Mouse (Mus musculus) olfactory bulb, adult 2 months (tissue): ENCODE data around the gene Tomm34. TPM values are rescaled to one million over a fixed set of nuclear protein-coding genes. Genes with fewer than 3 reads are reported as not detected.

ENCODE experiments used
- H3K27ac ChIP-seq: fragments of 200-500 bp; 2 replicates; pipeline ENCODE4 v1.5.1; 2012; ENCODE audit warnings: low read depth, low read length; ENCODE audit not compliant: insufficient read depth
- H3K4me1 ChIP-seq: fragments of 200-500 bp; 2 replicates; pipeline ENCODE4 v1.6.1; 2012; ENCODE audit warnings: low read length; ENCODE audit not compliant: control insufficient read depth, insufficient read depth
- H3K4me3 ChIP-seq: fragments of 200-500 bp; 2 replicates; pipeline ENCODE4 v1.5.1; 2012; ENCODE audit warnings: mild to moderate bottlenecking, low read depth, low read length, moderate library complexity; ENCODE audit not compliant: insufficient read depth
- CTCF ChIP-seq: fragments of 200-500 bp; IDR thresholded peaks from 2 replicates; pipeline ENCODE4 v1.5.1; 2012; ENCODE audit warnings: low read depth, mild to moderate bottlenecking, low read length, moderate library complexity; ENCODE audit not compliant: insufficient read depth
- POLR2A ChIP-seq: fragments of 200-500 bp; IDR thresholded peaks from 2 replicates; pipeline ENCODE4 v1.6.1; 2012; ENCODE audit warnings: mild to moderate bottlenecking, low read depth, low read length, moderate library complexity; ENCODE audit not compliant: insufficient read depth
- WGBS: fragments of 180-500 bp; shearing (Covaris S2); methylation state at CpG from one replicate; pipeline ENCODE4 v1.1.7; 2018; 5-methylcytosine and 5-hydroxymethylcytosine counted together
- polyA plus RNA-seq: library from polyadenylated mRNA; stranded (reverse); fragments of >200 nt; gene quantifications from 2 replicates; pipeline ENCODE4 v1.2.4, GENCODE M21; 2012; ENCODE audit warnings: low replicate concordance; ENCODE audit not compliant: missing spikeins, insufficient read depth, insufficient read length

Tomm34 gene
- polyA plus RNA-seq, 1 experiment = not detected

DNA sequence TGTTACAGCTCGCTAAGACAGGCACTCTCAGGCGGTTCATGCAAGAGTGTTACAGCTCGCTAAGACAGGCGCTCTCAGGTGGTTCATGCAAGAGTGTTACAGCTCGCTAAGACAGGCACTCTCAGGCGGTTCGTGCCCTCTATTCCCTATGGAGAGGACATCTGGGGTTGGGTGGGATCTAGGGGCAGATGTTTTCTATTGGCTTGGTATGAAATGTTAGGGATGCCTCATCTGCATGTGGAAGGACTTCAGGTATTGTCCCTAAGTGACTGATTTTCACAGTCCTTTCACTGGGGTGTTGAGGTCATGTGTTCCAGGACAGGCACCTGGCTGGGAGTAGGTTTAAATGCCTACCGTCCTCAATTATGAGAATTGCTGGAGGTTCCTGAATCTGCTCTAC, 63.4 kb downstream of the Tomm34 start:
- 93% methylated on average over 8 of the region's 8 CpGs for WGBS
- H3K27ac ChIP-seq = no peak overlapping the region
- no peak overlapping the region for H3K4me3 ChIP-seq
- TF ChIP-seq POLR2A (no peak), CTCF (no peak)
- H3K4me1 ChIP-seq = peaks cover 21% of the 10 kb centered on the region

DNA sequence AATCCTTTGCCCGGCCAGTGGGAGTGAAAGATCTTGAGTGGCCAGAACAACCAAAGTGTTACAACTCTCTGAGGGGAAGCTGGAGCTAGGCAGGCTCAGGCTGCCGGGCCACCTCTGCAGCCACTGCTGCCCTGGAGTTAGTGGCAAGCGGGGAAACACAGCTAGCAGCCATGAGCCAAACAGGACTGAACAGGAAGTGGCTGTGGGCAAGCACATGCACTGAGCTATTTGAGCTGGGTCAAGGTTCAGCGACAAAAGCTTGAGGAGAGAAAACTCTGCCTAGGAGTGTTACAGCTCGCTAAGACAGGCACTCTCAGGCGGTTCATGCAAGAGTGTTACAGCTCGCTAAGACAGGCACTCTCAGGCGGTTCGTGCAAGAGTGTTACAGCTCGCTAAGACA, 64.0 kb downstream of the Tomm34 start:
- WGBS = 87% methylated on average over 10 of the region's 10 CpGs
- TF ChIP-seq CTCF (no peak), POLR2A (no peak)
- H3K4me1 ChIP-seq = peaks cover 21% of the 10 kb centered on the region
- H3K4me3 ChIP-seq = no peak overlapping the region
- H3K27ac ChIP-seq = no peak overlapping the region

DNA sequence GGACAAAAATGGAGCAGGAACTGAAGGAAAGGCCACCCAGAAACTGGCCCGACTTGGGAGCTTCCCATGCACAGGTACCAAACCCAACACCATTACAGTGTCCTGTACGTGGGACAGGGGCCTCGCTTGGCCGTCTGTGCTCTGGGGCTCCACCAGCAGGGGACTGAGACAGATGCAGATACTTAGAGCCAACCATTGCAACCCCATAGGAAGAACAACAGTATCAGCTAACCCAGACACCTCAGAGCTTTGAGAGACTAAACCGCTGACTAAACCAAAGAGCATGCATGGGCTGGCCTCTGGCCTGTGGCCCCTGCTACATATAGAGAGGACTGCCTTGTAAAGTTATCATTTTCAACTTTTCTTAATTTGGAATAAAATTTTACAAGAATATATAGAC, 66.5 kb downstream of the Tomm34 start:
- 75% methylated on average over 5 of the region's 5 CpGs for WGBS

More for the DNA sequence above, 66.5 kb downstream of the Tomm34 start:
- no peak overlapping the region for H3K4me3 ChIP-seq
- peaks cover 22% of the 10 kb centered on the region for H3K4me1 ChIP-seq
- TF ChIP-seq POLR2A (no peak), CTCF (no peak)
- no peak overlapping the region for H3K27ac ChIP-seq

Other genes with a start within 250 kb of the Tomm34 start
- gene Kcnk15, start 217.5 kb downstream of the Tomm34 start, polyA plus RNA-seq = not detected in 2 replicates
- not detected in 2 replicates for gene Rims4, start 152.5 kb downstream of the Tomm34 start, polyA plus RNA-seq
- gene Ywhab, start 76.2 kb downstream of the Tomm34 start, polyA plus RNA-seq = 463 TPM in 1 of 2 replicates, not detected in the other
- not detected in 2 replicates for gene Pabpc1l, start 45.7 kb downstream of the Tomm34 start, polyA plus RNA-seq
- gene Stk4, start 847 bp downstream of the Tomm34 start, polyA plus RNA-seq = 150 TPM in 1 of 2 replicates, not detected in the other
- gene Kcns1, start 99.9 kb upstream of the Tomm34 start, polyA plus RNA-seq = not detected in 2 replicates
- not detected in 2 replicates for gene Wfdc5, start 111.6 kb upstream of the Tomm34 start, polyA plus RNA-seq
- gene Wfdc12, start 119.4 kb upstream of the Tomm34 start, polyA plus RNA-seq = not detected in 2 replicates
- not detected in 2 replicates for gene Wfdc15a, start 129.0 kb upstream of the Tomm34 start, polyA plus RNA-seq
- gene Wfdc15b, start 150.5 kb upstream of the Tomm34 start, polyA plus RNA-seq = not detected in 2 replicates
- gene Svs2, start 167.3 kb upstream of the Tomm34 start, polyA plus RNA-seq = not detected in 2 replicates
- not detected in 2 replicates for gene Svs3b, start 185.5 kb upstream of the Tomm34 start, polyA plus RNA-seq
- not detected in 2 replicates for gene Svs4, start 207.3 kb upstream of the Tomm34 start, polyA plus RNA-seq
- gene Svs3a, start 218.1 kb upstream of the Tomm34 start, polyA plus RNA-seq = not detected in 2 replicates
- gene Svs6, start 245.6 kb upstream of the Tomm34 start, polyA plus RNA-seq = not detected in 2 replicates